Comparison of ENCODE assay signal across 8 mouse cellular contexts in genomic region chrX:133604272-133604671, GRCm38 (mm10).
DNase-seq lines count a peak whose midpoint lies in the region; ATAC-seq and TF ChIP-seq lines count a peak whose summit lies in the region.
"Had no signal": no experiment of that assay in that cellular context is flagged by ENCODE, and none has a peak within 500 bp of the region (broad histone marks: within the 10 kb centered on the region; RNA-seq: fewer than 3 reads in every experiment).

No protein-coding gene starts in this region.

- intact Hi-C loops in gastrocnemius, postnatal 14 days (cut with DNase I; ENCODE audit: low total_unique reads), result no loop called here

- no peaks in the 10 kb centered on the region for H3K9me3 ChIP-seq in MEL (replicated peaks; ENCODE audit: insufficient read depth, low read length)
- no peaks in the 10 kb centered on the region for H3K9me3 ChIP-seq in limb, embryonic 12.5 days
- H3K9me3 ChIP-seq: liver, embryonic 15.5 days had no signal

- no peak overlapping the region for H3K9ac ChIP-seq in MEL (ENCODE audit: control insufficient read depth, low read depth, low read length, poor library complexity, severe bottlenecking)
- no peak overlapping the region for H3K9ac ChIP-seq in limb, embryonic 12.5 days (replicated peaks)
- H3K9ac ChIP-seq: liver, embryonic 15.5 days had no signal

- no peaks in the 10 kb centered on the region for H3K27me3 ChIP-seq in MEL (ENCODE audit: control insufficient read depth in 1 of 2, insufficient read depth in 2 of 2, low read length in 2 of 2)
- H3K27me3 ChIP-seq in limb, embryonic 12.5 days, result peaks cover 12% of the 10 kb centered on the region
- H3K27me3 ChIP-seq: liver, embryonic 15.5 days had no signal

- 17% methylated on average over 4 of the region's 4 CpGs for WGBS in limb, embryonic 12.5 days

- no peak for TF ChIP-seq RAD21 in MEL (IDR thresholded peaks at IDR 0.05; ENCODE audit: low read depth, low read length)

- DNase-seq in 3134 (ENCODE audit: extremely low read depth, insufficient read length, low spot score), result peak; percentile 59
- DNase-seq in MEL (ENCODE audit: low read depth, low spot score), result peak; percentile 26
- peak; percentile 42 for DNase-seq in gastrocnemius, postnatal 14 days
- no peak for DNase-seq in layer of hippocampus, postnatal 25 days (ENCODE audit: extremely low spot score in 1 of 2, low spot score in 1 of 2)
- DNase-seq in layer of hippocampus, adult 9-11 months, result no peak
- DNase-seq in spleen, adult 12 weeks (ENCODE audit: low spot score), result no peak

- no peak for TF ChIP-seq POLR2A in MEL (IDR thresholded peaks at IDR 0.05; ENCODE audit: control insufficient read depth in 1 of 2, insufficient read depth in 1 of 2, low read depth in 1 of 2, low read length in 2 of 2, poor library complexity in 1 of 2)

- no peak for TF ChIP-seq EP300 in MEL (IDR thresholded peaks at IDR 0.05; ENCODE audit: low read depth in 1 of 2, low read length in 2 of 2)

- no peak overlapping the region for H3K4me3 ChIP-seq in MEL (ENCODE audit: control insufficient read depth in 1 of 2, insufficient read depth in 1 of 2, low read depth in 2 of 2, low read length in 2 of 2)
- no peak overlapping the region for H3K4me3 ChIP-seq in limb, embryonic 12.5 days (replicated peaks)
- H3K4me3 ChIP-seq: liver, embryonic 15.5 days had no signal

- no peak for TF ChIP-seq CTCF in MEL (IDR thresholded peaks at IDR 0.05 in 2 of 3, conservative IDR thresholded peaks at IDR 0.05 in 1 of 3; ENCODE audit: control insufficient read depth in 1 of 3, insufficient read depth in 1 of 3, low read depth in 2 of 3, low read length in 3 of 3, poor library complexity in 1 of 3, severe bottlenecking in 1 of 3)

- ATAC-seq in limb, embryonic 12.5 days (ENCODE audit: insufficient number of reproducible peaks, insufficient read depth, low FRiP score, low TSS enrichment, low read depth), result peak; percentile 73; the same call in 1 of the 2 replicates

- H3K79me2 ChIP-seq in MEL (ENCODE audit: control insufficient read depth, insufficient read depth, low read length, poor library complexity), result no peaks in the 10 kb centered on the region

- no peak overlapping the region for H3K27ac ChIP-seq in MEL (ENCODE audit: control insufficient read depth, low read depth, low read length)
- no peak overlapping the region for H3K27ac ChIP-seq in limb, embryonic 12.5 days
- H3K27ac ChIP-seq: liver, embryonic 15.5 days had no signal

- no peak overlapping the region for H3K4me2 ChIP-seq in limb, embryonic 12.5 days
- H3K4me2 ChIP-seq: liver, embryonic 15.5 days had no signal

- peaks cover 3 to 12% of the 10 kb centered on the region in 2 experiments for H3K4me1 ChIP-seq in MEL (ENCODE audit: control insufficient read depth in 1 of 2, insufficient read depth in 2 of 2, low read length in 2 of 2)
- 0 out of 2 replicates have a peak, but pooled peaks cover 4% of the 10 kb centered on the region for H3K4me1 ChIP-seq in limb, embryonic 12.5 days (replicated peaks)
- H3K4me1 ChIP-seq: liver, embryonic 15.5 days had no signal

- H3K36me3 ChIP-seq in MEL (ENCODE audit: control insufficient read depth in 1 of 2, insufficient read depth in 2 of 2, low read length in 2 of 2), result peaks cover 0 to 5% of the 10 kb centered on the region in 2 experiments; a peak in 2 of 4 replicates
- H3K36me3 ChIP-seq in limb, embryonic 12.5 days, result no peaks in the 10 kb centered on the region
- H3K36me3 ChIP-seq: liver, embryonic 15.5 days had no signal

TF ChIP-seq in MEL, 35 proteins besides CTCF, POLR2A, EP300 and RAD21:
- no peak for TF ChIP-seq MXI1 (IDR thresholded peaks at IDR 0.05; ENCODE audit: low read depth, low read length)
- TF ChIP-seq POLR2AphosphoS2 (IDR thresholded peaks at IDR 0.05; ENCODE audit: low read length), result no peak
- TF ChIP-seq SIN3A (IDR thresholded peaks at IDR 0.05; ENCODE audit: low read length), result no peak
- no peak for TF ChIP-seq KAT2A (conservative IDR thresholded peaks at IDR 0.05; ENCODE audit: low read depth, low read length)
- no peak for TF ChIP-seq USF2 (IDR thresholded peaks at IDR 0.05; ENCODE audit: borderline replicate concordance in 1 of 2, insufficient read depth in 1 of 2, low read depth in 1 of 2, low read length in 2 of 2)
- no peak for TF ChIP-seq SMC3 (IDR thresholded peaks at IDR 0.05; ENCODE audit: low read depth, low read length)
- TF ChIP-seq UBTF (IDR thresholded peaks at IDR 0.05; ENCODE audit: borderline replicate concordance, insufficient read depth, low read depth, low read length), result no peak
- TF ChIP-seq HCFC1 (IDR thresholded peaks at IDR 0.05; ENCODE audit: low read depth, low read length), result no peak
- TF ChIP-seq TCF12 (IDR thresholded peaks at IDR 0.05; ENCODE audit: low read depth, low read length), result no peak
- TF ChIP-seq ETS1 (IDR thresholded peaks at IDR 0.05; ENCODE audit: low read depth, low read length), result no peak
- no peak for TF ChIP-seq ZNF384 (IDR thresholded peaks at IDR 0.05; ENCODE audit: low read depth, low read length)
- no peak for TF ChIP-seq TAL1 (IDR thresholded peaks at IDR 0.05; ENCODE audit: low read length)
- TF ChIP-seq MAFK (IDR thresholded peaks at IDR 0.05; ENCODE audit: borderline replicate concordance, low read depth, low read length), result no peak
- TF ChIP-seq NRF1 (IDR thresholded peaks at IDR 0.05; ENCODE audit: insufficient read depth, low read depth, low read length, poor library complexity, severe bottlenecking), result no peak
- TF ChIP-seq POLR2AphosphoS5 (IDR thresholded peaks at IDR 0.05; ENCODE audit: borderline replicate concordance, low read depth, low read length), result no peak
- no peak for TF ChIP-seq TBP (IDR thresholded peaks at IDR 0.05; ENCODE audit: low read depth, low read length)
- TF ChIP-seq ZKSCAN1 (IDR thresholded peaks at IDR 0.05; ENCODE audit: low read depth, low read length), result no peak
- no peak for TF ChIP-seq USF1 (IDR thresholded peaks at IDR 0.05; ENCODE audit: low read depth, low read length)

Comparison
In these comparisons a context has a peak if more than half of its experiments do, and no peak if none do; other contexts are left out.
1. DNase-seq: peak in 3134 (single experiment), MEL (single experiment) and gastrocnemius, postnatal 14 days (single experiment); none in layer of hippocampus, postnatal 25 days (0 of 2), layer of hippocampus, adult 9-11 months (single experiment) and spleen, adult 12 weeks (single experiment).